Mouse (Mus musculus) liver, postnatal 0 days (tissue): ENCODE results near the gene Ccnjl. TPM values are rescaled to one million over a fixed set of nuclear protein-coding genes. Genes with fewer than 3 reads are reported as not detected.

Experiments used
- ATAC-seq: fragments of 200-750 bp; cut with Nextera tagmentation; 2 replicates; pipeline ENCODE4 v1.8.0; 2017; ENCODE audit warnings: mild to moderate bottlenecking, moderate library complexity
- DNase-seq: peaks from one replicate; pipeline ENCODE4 v3.0.0-alpha.2; 2016
- H3K27ac ChIP-seq: fragments of 300-500 bp; sonication (generic); 2 replicates; pipeline ENCODE4 v1.5.1; 2014; ENCODE audit warnings: antibody characterized with exemption, moderate library complexity, mild to moderate bottlenecking, low read depth
- H3K27me3 ChIP-seq: fragments of 300-500 bp; sonication (generic); 2 replicates; pipeline ENCODE4 v1.6.1; 2014; ENCODE audit warnings: low read length, control low read depth, mixed read lengths; ENCODE audit not compliant: insufficient read depth
- H3K36me3 ChIP-seq: fragments of 300-500 bp; sonication (generic); replicated peaks from 2 replicates; pipeline ENCODE4 v1.6.1; 2014; ENCODE audit warnings: mild to moderate bottlenecking, control low read depth, low read length, moderate library complexity, mixed read lengths; ENCODE audit not compliant: insufficient read depth
- H3K4me1 ChIP-seq: fragments of 300-500 bp; sonication (generic); 2 replicates; pipeline ENCODE4 v1.6.1; 2014; ENCODE audit warnings: antibody characterized with exemption, mild to moderate bottlenecking, control low read depth; ENCODE audit not compliant: insufficient read depth
- H3K4me2 ChIP-seq: fragments of 300-500 bp; sonication (generic); 2 replicates; pipeline ENCODE4 v1.6.1; 2014; ENCODE audit warnings: low read depth, mild to moderate bottlenecking, low read length, moderate library complexity, mixed read lengths
- H3K4me3 ChIP-seq: fragments of 300-500 bp; sonication (generic); 2 replicates; pipeline ENCODE4 v1.5.1; 2014; ENCODE audit warnings: low read depth, low read length
- H3K9ac ChIP-seq: fragments of 300-500 bp; sonication (generic); replicated peaks from 2 replicates; pipeline ENCODE4 v1.6.1; 2014; ENCODE audit warnings: mild to moderate bottlenecking, moderate library complexity
- H3K9me3 ChIP-seq: fragments of 300-500 bp; sonication (generic); 2 replicates; pipeline ENCODE4 v1.6.1; 2016; ENCODE audit warnings: mild to moderate bottlenecking, control low read depth, low read length, mixed read lengths
- CTCF ChIP-seq: sonication (generic); IDR thresholded peaks from 2 replicates; pipeline ENCODE4 v1.5.1; 2016; ENCODE audit warnings: antibody characterized with exemption, low read depth
- EP300 ChIP-seq: IDR thresholded peaks from 2 replicates; pipeline ENCODE4 v1.6.1; 2016; ENCODE audit warnings: antibody characterized with exemption, low read depth, mild to moderate bottlenecking
- WGBS: fragments of 180-500 bp; shearing (Covaris S2); extraction: QIAGEN DNeasy Blood & Tissue Kit; methylation state at CpG from one replicate; pipeline ENCODE4 v1.1.7; 2014; ENCODE audit not compliant: insufficient replicate concordance; 5-methylcytosine and 5-hydroxymethylcytosine counted together
- polyA plus RNA-seq: library from polyadenylated mRNA; unstranded; fragments of >200 nt; fragmentation: Nextera tagmentation; extraction: Ambion mirVana; gene quantifications from 2 replicates; pipeline ENCODE4 v1.2.1, GENCODE M21; 2015

The Ccnjl gene
- polyA plus RNA-seq, 1 experiment from 2014 or later: 1.5 TPM

GRCm38 (mm10) chr11:43518821-43519220 is 9.8 kb upstream of the Ccnjl start:
- no peaks in the 10 kb centered on the region for H3K27me3 ChIP-seq
- H3K9ac ChIP-seq: no peak overlapping the region
- H3K4me1 ChIP-seq: no peaks in the 10 kb centered on the region
- no peak overlapping the region for H3K27ac ChIP-seq
- TF ChIP-seq EP300 (no peak), CTCF (no peak)
- no peaks in the 10 kb centered on the region for H3K9me3 ChIP-seq
- no peak for ATAC-seq
- no peak overlapping the region for H3K4me2 ChIP-seq
- H3K36me3 ChIP-seq: no peaks in the 10 kb centered on the region
- no peak for DNase-seq
- H3K4me3 ChIP-seq: no peak overlapping the region

GRCm38 (mm10) chr11:43520521-43520920 is 8.1 kb upstream of the Ccnjl start:
- Histone ChIP-seq H3K9ac (no peak overlapping the region), H3K4me3 (no peak overlapping the region), H3K27me3 (no peaks in the 10 kb centered on the region), H3K9me3 (no peaks in the 10 kb centered on the region), H3K4me2 (no peak overlapping the region), H3K27ac (no peak overlapping the region), H3K36me3 (no peaks in the 10 kb centered on the region), H3K4me1 (no peaks in the 10 kb centered on the region)
- no peak for ATAC-seq
- WGBS: 84% methylated on average over 3 of the region's 3 CpGs
- no peak for DNase-seq
- TF ChIP-seq EP300: no peak
- TF ChIP-seq CTCF: no peak

- Histone ChIP-seq H3K27me3 (no peaks in the 10 kb centered on the region; the same call in 1 of the 2 replicates), H3K4me2 (peak overlapping the region; percentile 95), H3K27ac (peak overlapping the region; percentile 55), H3K9ac (peak overlapping the region; percentile 69), H3K4me3 (peak overlapping the region; percentile 64), H3K36me3 (no peaks in the 10 kb centered on the region), H3K9me3 (no peaks in the 10 kb centered on the region), H3K4me1 (no peaks in the 10 kb centered on the region)
- no peak; the same call in 1 of the 2 replicates for ATAC-seq
- TF ChIP-seq EP300 (no peak), CTCF (no peak)
- WGBS: 2% methylated on average over 25 of the region's 25 CpGs
- DNase-seq: no peak
Measured at GRCm38 (mm10) chr11:43528078-43528682, 404 bp upstream of the Ccnjl start.

GRCm38 (mm10) chr11:43530043-43530442 is 1.5 kb downstream of the Ccnjl start:
- peak overlapping the region; percentile 95; the same call in 1 of the 2 replicates for H3K4me2 ChIP-seq
- no peak overlapping the region for H3K27ac ChIP-seq
- no peaks in the 10 kb centered on the region; the same call in 1 of the 2 replicates for H3K27me3 ChIP-seq
- no peaks in the 10 kb centered on the region for H3K36me3 ChIP-seq
- no peak overlapping the region for H3K4me3 ChIP-seq
- TF ChIP-seq CTCF (no peak), EP300 (no peak)
- H3K9me3 ChIP-seq: no peaks in the 10 kb centered on the region
- DNase-seq: no peak
- ATAC-seq: no peak
- WGBS: 61% methylated on average over 3 of the region's 3 CpGs
- H3K4me1 ChIP-seq: no peaks in the 10 kb centered on the region
- no peak overlapping the region for H3K9ac ChIP-seq

GRCm38 (mm10) chr11:43531619-43532018 is 3.0 kb downstream of the Ccnjl start:
- H3K4me2 ChIP-seq: no peak overlapping the region
- TF ChIP-seq CTCF: peak; percentile 24; the same call in 1 of the 2 replicates
- no peak for TF ChIP-seq EP300
- no peaks in the 10 kb centered on the region for H3K36me3 ChIP-seq
- WGBS: 67% methylated on average over 5 of the region's 5 CpGs
- H3K9me3 ChIP-seq: no peaks in the 10 kb centered on the region
- ATAC-seq: no peak
- no peaks in the 10 kb centered on the region for H3K4me1 ChIP-seq
- DNase-seq: no peak
- no peak overlapping the region for H3K4me3 ChIP-seq
- no peak overlapping the region for H3K9ac ChIP-seq
- H3K27ac ChIP-seq: no peak overlapping the region
- H3K27me3 ChIP-seq: no peaks in the 10 kb centered on the region; the same call in 1 of the 2 replicates

GRCm38 (mm10) chr11:43537074-43537473 is 8.5 kb downstream of the Ccnjl start:
- H3K4me2 ChIP-seq: no peak overlapping the region
- no peaks in the 10 kb centered on the region for H3K36me3 ChIP-seq
- H3K27ac ChIP-seq: no peak overlapping the region
- no peaks in the 10 kb centered on the region for H3K27me3 ChIP-seq
- no peaks in the 10 kb centered on the region for H3K4me1 ChIP-seq
- no peak for DNase-seq
- H3K9me3 ChIP-seq: no peaks in the 10 kb centered on the region
- 72% methylated on average over 6 of the region's 6 CpGs for WGBS
- H3K4me3 ChIP-seq: no peak overlapping the region
- no peak for ATAC-seq
- TF ChIP-seq CTCF: no peak
- TF ChIP-seq EP300: no peak
- no peak overlapping the region for H3K9ac ChIP-seq

- WGBS: 54% methylated on average over 6 of the region's 6 CpGs
Measured at GRCm38 (mm10) chr11:43539863-43540262, 11.3 kb downstream of the Ccnjl start.

More at GRCm38 (mm10) chr11:43539863-43540262, 11.3 kb downstream of the Ccnjl start:
- Histone ChIP-seq H3K4me2 (no peak overlapping the region), H3K9me3 (no peaks in the 10 kb centered on the region), H3K4me3 (no peak overlapping the region), H3K4me1 (peaks cover 23% of the 10 kb centered on the region), H3K27ac (no peak overlapping the region), H3K9ac (no peak overlapping the region), H3K36me3 (no peaks in the 10 kb centered on the region), H3K27me3 (no peaks in the 10 kb centered on the region)
- ATAC-seq (no peak), DNase-seq (no peak)
- no peak for TF ChIP-seq EP300
- TF ChIP-seq CTCF: no peak
